In the genomic region with DNA sequence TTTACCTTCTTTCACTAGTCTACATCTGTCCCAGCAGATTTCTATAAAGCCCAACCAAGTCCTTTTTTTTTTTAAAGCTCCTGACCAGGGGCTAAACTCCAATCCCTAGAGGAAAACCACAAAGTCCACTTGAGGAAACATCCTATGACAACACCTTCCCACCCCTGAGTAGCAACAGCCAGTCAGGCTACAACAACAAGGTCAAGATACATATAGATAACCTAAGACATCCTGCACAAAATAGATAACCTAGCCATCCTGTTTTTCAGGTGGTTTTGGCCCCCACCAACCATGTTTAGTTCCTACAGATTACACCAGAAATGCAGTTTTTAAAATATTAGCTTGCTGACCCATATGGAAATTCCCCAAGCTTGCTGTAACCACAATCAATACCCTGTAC, we compare ENCODE assay signal across 24 mouse cellular contexts. TPM values are rescaled to one million over a fixed set of nuclear protein-coding genes. Genes with fewer than 3 reads are reported as not detected.
A peak's percentile ranks its signal among the peaks of the same experiment; 100 is the strongest.
DNase-seq lines count a peak whose midpoint lies in the region; ATAC-seq lines count a peak whose summit lies in the region.
"Had no signal": no experiment of that assay in that cellular context is flagged by ENCODE, and none has a peak within 500 bp of the region (broad histone marks: within the 10 kb centered on the region; RNA-seq: fewer than 3 reads in every experiment).

No protein-coding gene starts in this region.

- no peak for DNase-seq in liver, embryonic 11.5 days (ENCODE audit: low spot score)
- no peak for DNase-seq in liver
- no peak for DNase-seq in cerebellum, adult 18-20 months
- DNase-seq in right cerebral cortex, adult 2 months (ENCODE audit: low spot score in 2 of 2), result no peak
- no peak for DNase-seq in thymus, postnatal 25 days
- DNase-seq: adrenal gland, postnatal 10 days; B cell, adult 2 months; cerebellum, postnatal 10 days; gastrocnemius, postnatal 10 days; heart, postnatal 14 days; kidney, adult 18-20 months; kidney, postnatal 10 days; lung, embryonic 14.5 days; right cerebral cortex, adult 18-20 months; thymus, adult 2 months had no signal

- no peaks in the 10 kb centered on the region for H3K27me3 ChIP-seq in liver, embryonic 11.5 days (replicated peaks; ENCODE audit: control insufficient read depth, insufficient read depth, low read length)
- H3K27me3 ChIP-seq in intestine, embryonic 15.5 days (replicated peaks), result no peaks in the 10 kb centered on the region
- no peaks in the 10 kb centered on the region for H3K27me3 ChIP-seq in liver, embryonic 15.5 days
- H3K27me3 ChIP-seq: heart, embryonic 13.5 days; limb, embryonic 13.5 days; midbrain, embryonic 12.5 days; neural tube, embryonic 15.5 days had no signal

- H3K9ac ChIP-seq in liver, embryonic 11.5 days (ENCODE audit: low read depth, low read length), result no peak overlapping the region
- no peak overlapping the region for H3K9ac ChIP-seq in intestine, embryonic 15.5 days
- H3K9ac ChIP-seq in liver, embryonic 15.5 days, result no peak overlapping the region
- H3K9ac ChIP-seq: heart, embryonic 13.5 days; limb, embryonic 13.5 days; lung, embryonic 14.5 days; midbrain, embryonic 12.5 days; neural tube, embryonic 15.5 days had no signal

- H3K4me2 ChIP-seq in liver, embryonic 11.5 days, result no peak overlapping the region
- peak overlapping the region; percentile 40 for H3K4me2 ChIP-seq in intestine, embryonic 15.5 days (replicated peaks)
- peak overlapping the region; percentile 1; the same call in 1 of the 2 replicates for H3K4me2 ChIP-seq in liver, embryonic 15.5 days
- H3K4me2 ChIP-seq: heart, embryonic 13.5 days; limb, embryonic 13.5 days; lung, embryonic 14.5 days; midbrain, embryonic 12.5 days; neural tube, embryonic 15.5 days had no signal

- no peaks in the 10 kb centered on the region for H3K9me3 ChIP-seq in liver, embryonic 11.5 days (ENCODE audit: control insufficient read depth, low read length)
- no peaks in the 10 kb centered on the region for H3K9me3 ChIP-seq in intestine, embryonic 15.5 days
- no peaks in the 10 kb centered on the region for H3K9me3 ChIP-seq in liver, embryonic 15.5 days (replicated peaks)
- H3K9me3 ChIP-seq: forebrain, embryonic 10.5 days; heart, embryonic 13.5 days; limb, embryonic 13.5 days; midbrain, embryonic 12.5 days; neural tube, embryonic 15.5 days had no signal

- no peaks in the 10 kb centered on the region for H3K36me3 ChIP-seq in liver, embryonic 11.5 days (ENCODE audit: control insufficient read depth, insufficient read depth, low read length)
- no peaks in the 10 kb centered on the region for H3K36me3 ChIP-seq in intestine, embryonic 15.5 days
- H3K36me3 ChIP-seq in liver, embryonic 15.5 days (replicated peaks), result peaks cover 76% of the 10 kb centered on the region
- H3K36me3 ChIP-seq: forebrain, embryonic 10.5 days; limb, embryonic 13.5 days; midbrain, embryonic 12.5 days; neural tube, embryonic 15.5 days had no signal

- H3K4me3 ChIP-seq in liver, embryonic 11.5 days (ENCODE audit: low read depth, low read length), result no peak overlapping the region
- H3K4me3 ChIP-seq in intestine, embryonic 15.5 days (replicated peaks), result no peak overlapping the region
- H3K4me3 ChIP-seq in liver, embryonic 15.5 days (replicated peaks), result no peak overlapping the region
- H3K4me3 ChIP-seq: forebrain, embryonic 10.5 days; heart, embryonic 13.5 days; limb, embryonic 13.5 days; midbrain, embryonic 12.5 days; neural tube, embryonic 15.5 days had no signal

- peaks cover 11% of the 10 kb centered on the region for H3K4me1 ChIP-seq in liver, embryonic 11.5 days (replicated peaks; ENCODE audit: control insufficient read depth, insufficient read depth, low read length)
- peaks cover 3% of the 10 kb centered on the region; the same call in 1 of the 2 replicates for H3K4me1 ChIP-seq in intestine, embryonic 15.5 days (replicated peaks)
- peaks cover 20% of the 10 kb centered on the region for H3K4me1 ChIP-seq in liver, embryonic 15.5 days (replicated peaks)
- H3K4me1 ChIP-seq: heart, embryonic 13.5 days had no signal

- no peak overlapping the region for H3K27ac ChIP-seq in liver, embryonic 11.5 days (ENCODE audit: low read depth, low read length)
- H3K27ac ChIP-seq in intestine, embryonic 15.5 days, result no peak overlapping the region
- H3K27ac ChIP-seq in liver, embryonic 15.5 days (replicated peaks), result peak overlapping the region; percentile 29
- H3K27ac ChIP-seq: forebrain, embryonic 10.5 days; heart, embryonic 13.5 days; hindbrain, postnatal 0 days; limb, embryonic 13.5 days; midbrain, embryonic 12.5 days; neural tube, embryonic 15.5 days had no signal

- ATAC-seq in liver, embryonic 11.5 days (replicated peaks; ENCODE audit: low FRiP score), result 0 out of 2 replicates have a peak, but pooled peaks have one; percentile 23
- ATAC-seq in intestine, embryonic 15.5 days, result no peak
- ATAC-seq in liver, embryonic 15.5 days (ENCODE audit: insufficient read depth), result peak; percentile 70
- ATAC-seq: forebrain, embryonic 16.5 days; hindbrain, postnatal 0 days had no signal

RNA-seq across cellular contexts. Expression of a gene that starts 35.5 kb away (rescaled TPM):
- polyA plus RNA-seq in liver, embryonic 11.5 days (2014; fragmentation: Nextera tagmentation; extraction: Ambion mirVana), result 142 and 178 TPM in 2 replicates
- 167 and 190 TPM in 2 replicates for polyA plus RNA-seq in intestine, embryonic 15.5 days (2015; fragmentation: Nextera tagmentation; extraction: Ambion mirVana)
- polyA plus RNA-seq in liver, embryonic 15.5 days (2015; fragmentation: Nextera tagmentation; extraction: Ambion mirVana), result 85.1 and 92.3 TPM in 2 replicates

RNA-seq across cellular contexts. Expression of a gene that starts 35.7 kb away (rescaled TPM):
- polyA plus RNA-seq in liver, embryonic 11.5 days (2014; fragmentation: Nextera tagmentation; extraction: Ambion mirVana), result 165 and 170 TPM in 2 replicates
- 91.1 and 97.2 TPM in 2 replicates for polyA plus RNA-seq in intestine, embryonic 15.5 days (2015; fragmentation: Nextera tagmentation; extraction: Ambion mirVana)
- polyA plus RNA-seq in liver, embryonic 15.5 days (2015; fragmentation: Nextera tagmentation; extraction: Ambion mirVana), result 80.8 and 84.4 TPM in 2 replicates

RNA-seq across cellular contexts. Expression of a gene that starts 51.0 kb away (rescaled TPM):
- 26.6 and 31.3 TPM in 2 replicates for polyA plus RNA-seq in liver, embryonic 11.5 days (2014; fragmentation: Nextera tagmentation; extraction: Ambion mirVana)
- polyA plus RNA-seq in intestine, embryonic 15.5 days (2015; fragmentation: Nextera tagmentation; extraction: Ambion mirVana), result 11.0 and 11.2 TPM in 2 replicates
- 57.2 and 68.2 TPM in 2 replicates for polyA plus RNA-seq in liver, embryonic 15.5 days (2015; fragmentation: Nextera tagmentation; extraction: Ambion mirVana)
